Mouse (Mus musculus): Measurements from ENCODE around the gene 9430097D07Rik. TPM values are rescaled to one million over a fixed set of nuclear protein-coding genes. Genes with fewer than 3 reads are reported as not detected.

Gene 9430097D07Rik
- total RNA-seq, 1 experiment = 0.71 TPM

GRCm38 (mm10) chr2:32599409-32599808 lies 23.9 kb upstream of the 9430097D07Rik start, which contains the start of gene St6galnac6:
St6galnac6 (plus strand) TSS chr2:32599709.
- Histone ChIP-seq H3K9ac (ENCODE audit: insufficient read depth, low read depth, low read length, poor library complexity, severe bottlenecking) (no peak within 1 kb of the TSS), H3K27ac (ENCODE audit: insufficient read depth, low read depth, low read length, poor library complexity, severe bottlenecking) (no peak within 1 kb of the TSS)
- TF ChIP-seq MAFK (IDR thresholded peaks at IDR 0.05; ENCODE audit: insufficient read depth, low read depth, low read length) = no peak

DNA sequence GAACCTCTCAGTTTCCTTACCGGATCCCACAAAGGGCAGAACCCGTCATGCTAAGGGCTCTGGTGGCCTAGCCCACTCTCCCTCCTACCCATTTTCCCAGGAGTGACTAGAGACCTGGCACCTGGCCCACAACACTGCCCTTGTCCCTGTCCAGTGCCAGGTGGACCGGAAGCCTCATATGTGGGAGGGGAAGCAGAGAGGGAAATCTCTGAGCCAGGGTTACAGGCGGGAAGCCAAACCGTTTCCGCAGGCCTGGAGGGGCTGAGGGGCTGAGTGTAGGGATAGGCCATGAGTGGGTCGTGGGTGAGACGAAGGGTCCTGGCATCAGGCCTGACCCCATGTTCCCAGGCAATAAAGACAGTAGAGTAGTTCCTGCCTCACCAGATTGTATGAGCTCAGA lies 23.0 kb upstream of the 9430097D07Rik start:
- Histone ChIP-seq H3K9ac (ENCODE audit: insufficient read depth, low read depth, low read length, poor library complexity, severe bottlenecking) (no peak overlapping the region), H3K4me1 (ENCODE audit: control insufficient read depth in 2 of 2, insufficient read depth in 2 of 2, low read length in 2 of 2, poor library complexity in 1 of 2) (peaks cover 2 to 7% of the 10 kb centered on the region in 2 experiments; a peak in 1 of 4 replicates), H3K9me3 (ENCODE audit: control insufficient read depth, insufficient read depth, low read depth, low read length) (no peaks in the 10 kb centered on the region), H3K36me3 (ENCODE audit: control insufficient read depth, insufficient read depth, low read length, poor library complexity, severe bottlenecking) (no peaks in the 10 kb centered on the region), H3K4me3 (ENCODE audit: insufficient read depth in 1 of 2, low read depth in 1 of 2, low read length in 2 of 2, poor library complexity in 1 of 2, severe bottlenecking in 1 of 2) (no peak overlapping the region), H3K27ac (ENCODE audit: insufficient read depth, low read depth, low read length, poor library complexity, severe bottlenecking) (no peak overlapping the region)
- in situ Hi-C loops (cut with MboI; ENCODE audit: low sequenced_read_pairs in 2 of 2, unreplicated experiment in 2 of 2) = no loop called here
- DNase-seq (ENCODE audit: low read depth, low spot score) = no peak
- no peak for TF ChIP-seq ZC3H11A (IDR thresholded peaks at IDR 0.05; ENCODE audit: borderline replicate concordance, low read depth, low read length)

More at GRCm38 (mm10) chr2:32599409-32599808, 23.9 kb upstream of the 9430097D07Rik start, which contains the start of gene St6galnac6:
- Histone ChIP-seq H3K4me1 (ENCODE audit: control insufficient read depth in 2 of 2, insufficient read depth in 2 of 2, low read length in 2 of 2, poor library complexity in 1 of 2) (peaks cover 2% of the 10 kb centered on the region in 2 experiments; a peak in 1 of 4 replicates), H3K9me3 (ENCODE audit: control insufficient read depth, insufficient read depth, low read depth, low read length) (no peaks in the 10 kb centered on the region), H3K36me3 (ENCODE audit: control insufficient read depth, insufficient read depth, low read length, poor library complexity, severe bottlenecking) (no peaks in the 10 kb centered on the region), H3K4me3 (ENCODE audit: insufficient read depth in 1 of 2, low read depth in 1 of 2, low read length in 2 of 2, poor library complexity in 1 of 2, severe bottlenecking in 1 of 2) (no peak within 1 kb of the TSS)
- in situ Hi-C loops (cut with MboI; ENCODE audit: low sequenced_read_pairs in 2 of 2, unreplicated experiment in 2 of 2) = no loop called here
- no peak for DNase-seq (ENCODE audit: low read depth, low spot score)

- Histone ChIP-seq H3K9ac (ENCODE audit: insufficient read depth, low read depth, low read length, poor library complexity, severe bottlenecking) (no peak overlapping the region), H3K36me3 (ENCODE audit: control insufficient read depth, insufficient read depth, low read length, poor library complexity, severe bottlenecking) (no peaks in the 10 kb centered on the region), H3K27ac (ENCODE audit: insufficient read depth, low read depth, low read length, poor library complexity, severe bottlenecking) (no peak overlapping the region), H3K9me3 (ENCODE audit: control insufficient read depth, insufficient read depth, low read depth, low read length) (no peaks in the 10 kb centered on the region), H3K4me3 (ENCODE audit: insufficient read depth in 1 of 2, low read depth in 1 of 2, low read length in 2 of 2, poor library complexity in 1 of 2, severe bottlenecking in 1 of 2) (no peak overlapping the region), H3K4me1 (ENCODE audit: control insufficient read depth in 2 of 2, insufficient read depth in 2 of 2, low read length in 2 of 2, poor library complexity in 1 of 2) (peaks cover 2 to 7% of the 10 kb centered on the region in 2 experiments; a peak in 1 of 4 replicates)
- in situ Hi-C loops (cut with MboI; ENCODE audit: low sequenced_read_pairs in 2 of 2, unreplicated experiment in 2 of 2) = no loop called here
- TF ChIP-seq MAFK (IDR thresholded peaks at IDR 0.05; ENCODE audit: insufficient read depth, low read depth, low read length) (no peak), ZC3H11A (IDR thresholded peaks at IDR 0.05; ENCODE audit: borderline replicate concordance, low read depth, low read length) (no peak), ZNF384 (IDR thresholded peaks at IDR 0.05; ENCODE audit: low read depth, low read length) (no peak), HCFC1 (IDR thresholded peaks at IDR 0.05; ENCODE audit: borderline replicate concordance, insufficient read depth, low read length) (no peak), CHD2 (IDR thresholded peaks at IDR 0.05; ENCODE audit: low read depth, low read length) (no peak)
- no peak for DNase-seq (ENCODE audit: low read depth, low spot score)
Observed at GRCm38 (mm10) chr2:32597699-32598098, 22.2 kb upstream of the 9430097D07Rik start.

GRCm38 (mm10) chr2:32597248-32597647 lies 21.8 kb upstream of the 9430097D07Rik start:
- H3K36me3 ChIP-seq (ENCODE audit: control insufficient read depth, insufficient read depth, low read length, poor library complexity, severe bottlenecking) = no peaks in the 10 kb centered on the region
- no peaks in the 10 kb centered on the region for H3K9me3 ChIP-seq (ENCODE audit: control insufficient read depth, insufficient read depth, low read depth, low read length)
- no peak for TF ChIP-seq ZNF384 (IDR thresholded peaks at IDR 0.05; ENCODE audit: low read depth, low read length)
- H3K9ac ChIP-seq (ENCODE audit: insufficient read depth, low read depth, low read length, poor library complexity, severe bottlenecking) = no peak overlapping the region
- DNase-seq (ENCODE audit: low read depth, low spot score) = no peak
- H3K4me3 ChIP-seq (ENCODE audit: insufficient read depth in 1 of 2, low read depth in 1 of 2, low read length in 2 of 2, poor library complexity in 1 of 2, severe bottlenecking in 1 of 2) = no peak overlapping the region
- peaks cover 2 to 6% of the 10 kb centered on the region in 2 experiments; a peak in 1 of 4 replicates for H3K4me1 ChIP-seq (ENCODE audit: control insufficient read depth in 2 of 2, insufficient read depth in 2 of 2, low read length in 2 of 2, poor library complexity in 1 of 2)
- in situ Hi-C loops (cut with MboI; ENCODE audit: low sequenced_read_pairs in 2 of 2, unreplicated experiment in 2 of 2) = no loop called here
- no peak overlapping the region for H3K27ac ChIP-seq (ENCODE audit: insufficient read depth, low read depth, low read length, poor library complexity, severe bottlenecking)

GRCm38 (mm10) chr2:32596725-32597124 lies 21.2 kb upstream of the 9430097D07Rik start:
- no peak for TF ChIP-seq HCFC1 (IDR thresholded peaks at IDR 0.05; ENCODE audit: borderline replicate concordance, insufficient read depth, low read length)
- no peak for TF ChIP-seq CHD2 (IDR thresholded peaks at IDR 0.05; ENCODE audit: low read depth, low read length)
- no peak for TF ChIP-seq ZC3H11A (IDR thresholded peaks at IDR 0.05; ENCODE audit: borderline replicate concordance, low read depth, low read length)
- no peak for TF ChIP-seq MAFK (IDR thresholded peaks at IDR 0.05; ENCODE audit: insufficient read depth, low read depth, low read length)
- TF ChIP-seq ZNF384 (IDR thresholded peaks at IDR 0.05; ENCODE audit: low read depth, low read length) = no peak
- no peak for DNase-seq (ENCODE audit: low read depth, low spot score)
- Histone ChIP-seq H3K9me3 (ENCODE audit: control insufficient read depth, insufficient read depth, low read depth, low read length) (no peaks in the 10 kb centered on the region), H3K4me1 (ENCODE audit: control insufficient read depth in 2 of 2, insufficient read depth in 2 of 2, low read length in 2 of 2, poor library complexity in 1 of 2) (peaks cover 0 to 6% of the 10 kb centered on the region in 2 experiments; a peak in 1 of 4 replicates), H3K36me3 (ENCODE audit: control insufficient read depth, insufficient read depth, low read length, poor library complexity, severe bottlenecking) (no peaks in the 10 kb centered on the region), H3K27ac (ENCODE audit: insufficient read depth, low read depth, low read length, poor library complexity, severe bottlenecking) (no peak overlapping the region), H3K4me3 (ENCODE audit: insufficient read depth in 1 of 2, low read depth in 1 of 2, low read length in 2 of 2, poor library complexity in 1 of 2, severe bottlenecking in 1 of 2) (no peak overlapping the region), H3K9ac (ENCODE audit: insufficient read depth, low read depth, low read length, poor library complexity, severe bottlenecking) (no peak overlapping the region)
- in situ Hi-C loops (cut with MboI; ENCODE audit: low sequenced_read_pairs in 2 of 2, unreplicated experiment in 2 of 2) = no loop called here
